Mouse (Mus musculus): ENCODE measurements around the gene Kcnh4. TPM values are rescaled to one million over a fixed set of nuclear protein-coding genes. Genes with fewer than 3 reads are reported as not detected.

Gene Kcnh4
- polyA plus RNA-seq, 2 experiments: not detected

DNA sequence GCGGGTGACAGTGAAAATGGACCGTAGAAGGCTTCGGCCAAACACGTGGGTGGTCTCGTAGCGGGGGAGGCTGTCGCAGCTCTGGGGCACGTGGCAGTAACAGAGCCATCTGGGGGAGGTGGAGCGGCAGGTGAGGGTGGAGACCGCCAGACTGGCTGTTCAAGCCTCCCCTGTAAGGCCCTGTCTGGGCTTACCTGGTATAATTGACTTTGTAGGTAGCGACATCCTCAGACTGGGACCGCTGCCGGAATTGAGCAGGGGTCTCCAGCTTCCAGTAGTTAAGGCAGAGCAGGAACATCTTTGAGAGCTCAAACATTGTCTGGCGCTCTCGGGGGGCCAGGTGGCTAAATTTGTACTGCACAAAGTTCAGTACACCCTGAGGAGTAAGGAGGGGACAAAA, 49.2 kb downstream of the Kcnh4 start:
- Histone ChIP-seq H3K4me3 (ENCODE audit: insufficient read depth in 1 of 2, low read depth in 2 of 2, low read length in 2 of 2) (no peak overlapping the region), H3K4me2 (ENCODE audit: low read depth) (no peak overlapping the region), H3K36me3 (replicated peaks; ENCODE audit: control insufficient read depth, insufficient read depth, low read depth) (peaks cover 9% of the 10 kb centered on the region), H3K27ac (no peak overlapping the region), H3K9ac (replicated peaks) (no peak overlapping the region), H3K9me3 (ENCODE audit: control insufficient read depth, low read length) (no peaks in the 10 kb centered on the region), H3K27me3 (ENCODE audit: control insufficient read depth, insufficient read depth, low read length) (no peaks in the 10 kb centered on the region), H3K4me1 (replicated peaks; ENCODE audit: control insufficient read depth in 2 of 2, insufficient read depth in 2 of 2, low read length in 1 of 2) (peaks cover 25 to 33% of the 10 kb centered on the region in 2 experiments)
- 87% methylated on average over 15 of the region's 15 CpGs for WGBS (ENCODE audit: insufficient replicate concordance)
- TF ChIP-seq EP300 (IDR thresholded peaks at IDR 0.05; ENCODE audit: low read depth): no peak
- no peak for TF ChIP-seq CTCF (IDR thresholded peaks at IDR 0.05; ENCODE audit: low read depth)
- no peak for ATAC-seq (ENCODE audit: insufficient read depth)
- no peak for DNase-seq (ENCODE audit: low read depth in 3 of 3, low spot score in 3 of 3)

DNA sequence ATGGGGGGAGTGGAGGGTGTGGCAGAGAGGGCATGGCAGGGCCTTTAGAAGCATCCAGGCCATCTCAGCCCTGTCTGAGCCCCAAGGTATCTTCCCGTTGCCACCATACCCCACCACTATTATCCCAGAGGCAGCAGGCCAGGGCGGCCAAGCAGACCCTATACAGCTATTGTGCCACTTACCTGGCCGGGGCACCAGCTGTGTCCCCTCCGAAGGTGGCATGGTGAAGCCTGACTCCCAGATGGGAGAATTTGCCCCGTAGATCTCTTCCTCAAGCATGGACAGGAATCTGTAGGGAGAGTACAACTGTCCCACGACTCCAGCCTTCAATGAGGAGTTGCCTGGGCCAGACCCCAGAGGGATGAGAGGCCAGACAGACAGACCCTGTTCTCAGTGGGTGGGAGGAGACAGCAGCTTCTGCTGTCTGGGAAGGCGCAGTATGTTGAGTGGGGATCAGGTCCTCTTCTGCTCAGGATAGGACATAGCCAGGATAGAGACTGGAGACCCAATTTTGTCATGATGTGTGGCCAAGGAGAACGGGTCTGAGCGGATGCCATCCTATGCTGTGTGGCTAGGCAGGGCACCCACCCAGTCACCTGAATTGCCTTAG, 50.4 kb downstream of the Kcnh4 start:
- Histone ChIP-seq H3K4me1 (replicated peaks; ENCODE audit: control insufficient read depth in 2 of 2, insufficient read depth in 2 of 2, low read length in 1 of 2) (peaks cover 21 to 25% of the 10 kb centered on the region in 2 experiments), H3K9ac (replicated peaks) (no peak overlapping the region), H3K27ac (no peak overlapping the region), H3K36me3 (replicated peaks; ENCODE audit: control insufficient read depth, insufficient read depth, low read depth) (peaks cover 3% of the 10 kb centered on the region), H3K27me3 (ENCODE audit: control insufficient read depth, insufficient read depth, low read length) (no peaks in the 10 kb centered on the region), H3K4me3 (ENCODE audit: insufficient read depth in 1 of 2, low read depth in 2 of 2, low read length in 2 of 2) (no peak overlapping the region), H3K9me3 (ENCODE audit: control insufficient read depth, low read length) (no peaks in the 10 kb centered on the region), H3K4me2 (ENCODE audit: low read depth) (no peak overlapping the region)
- WGBS (ENCODE audit: insufficient replicate concordance): 78% methylated on average over 9 of the region's 9 CpGs
- DNase-seq (ENCODE audit: low read depth in 3 of 3, low spot score in 3 of 3) (no peak), ATAC-seq (ENCODE audit: insufficient read depth) (no peak)
- TF ChIP-seq EP300 (IDR thresholded peaks at IDR 0.05; ENCODE audit: low read depth) (no peak), CTCF (IDR thresholded peaks at IDR 0.05; ENCODE audit: low read depth) (no peak)

DNA sequence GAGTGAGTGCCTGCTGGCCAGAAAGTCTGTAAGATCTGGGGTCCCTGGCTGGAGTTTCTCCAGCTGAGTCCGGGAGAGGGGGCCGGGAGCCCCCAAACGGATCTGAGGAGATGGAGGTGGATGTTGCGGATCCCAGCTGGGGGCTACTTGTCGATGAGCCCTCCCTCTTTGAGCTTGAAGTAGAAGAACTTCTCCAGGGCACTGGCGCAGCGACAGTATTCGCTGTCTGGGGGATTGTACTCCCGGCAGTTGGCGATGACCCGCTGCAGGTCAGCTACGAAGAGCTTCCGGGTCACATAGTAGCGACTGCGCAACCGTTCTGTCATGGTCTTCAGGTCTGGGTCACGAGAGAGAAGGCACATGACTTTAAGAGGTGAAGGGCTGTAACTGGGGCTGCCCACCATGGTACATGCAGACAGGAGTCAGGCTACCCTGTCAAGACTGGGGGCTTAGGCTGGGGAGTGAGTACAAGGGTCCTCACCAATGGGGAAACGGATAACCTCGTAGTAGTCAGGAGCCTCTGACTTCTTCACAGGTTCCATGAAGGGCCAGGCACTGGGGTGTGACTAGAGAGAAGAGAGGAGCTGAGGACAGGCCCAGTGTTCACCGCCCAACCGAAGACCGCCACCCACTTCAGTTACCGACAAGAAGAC, 54.5 kb downstream of the Kcnh4 start:
- Histone ChIP-seq H3K27ac (no peak overlapping the region), H3K36me3 (replicated peaks; ENCODE audit: control insufficient read depth, insufficient read depth, low read depth) (peaks cover 3% of the 10 kb centered on the region), H3K9me3 (ENCODE audit: control insufficient read depth, low read length) (no peaks in the 10 kb centered on the region), H3K27me3 (ENCODE audit: control insufficient read depth, insufficient read depth, low read length) (no peaks in the 10 kb centered on the region), H3K4me2 (ENCODE audit: low read depth) (no peak overlapping the region), H3K9ac (replicated peaks) (no peak overlapping the region), H3K4me1 (replicated peaks; ENCODE audit: control insufficient read depth in 2 of 2, insufficient read depth in 2 of 2, low read length in 1 of 2) (peaks cover 3 to 10% of the 10 kb centered on the region in 2 experiments; a peak in 2 of 4 replicates), H3K4me3 (ENCODE audit: insufficient read depth in 1 of 2, low read depth in 2 of 2, low read length in 2 of 2) (no peak overlapping the region)
- WGBS (ENCODE audit: insufficient replicate concordance): 82% methylated on average over 23 of the region's 23 CpGs
- no peak for DNase-seq (ENCODE audit: low read depth in 3 of 3, low spot score in 3 of 3)
- no peak for ATAC-seq (ENCODE audit: insufficient read depth)
- TF ChIP-seq EP300 (IDR thresholded peaks at IDR 0.05; ENCODE audit: low read depth) (no peak), CTCF (IDR thresholded peaks at IDR 0.05; ENCODE audit: low read depth) (no peak)

DNA sequence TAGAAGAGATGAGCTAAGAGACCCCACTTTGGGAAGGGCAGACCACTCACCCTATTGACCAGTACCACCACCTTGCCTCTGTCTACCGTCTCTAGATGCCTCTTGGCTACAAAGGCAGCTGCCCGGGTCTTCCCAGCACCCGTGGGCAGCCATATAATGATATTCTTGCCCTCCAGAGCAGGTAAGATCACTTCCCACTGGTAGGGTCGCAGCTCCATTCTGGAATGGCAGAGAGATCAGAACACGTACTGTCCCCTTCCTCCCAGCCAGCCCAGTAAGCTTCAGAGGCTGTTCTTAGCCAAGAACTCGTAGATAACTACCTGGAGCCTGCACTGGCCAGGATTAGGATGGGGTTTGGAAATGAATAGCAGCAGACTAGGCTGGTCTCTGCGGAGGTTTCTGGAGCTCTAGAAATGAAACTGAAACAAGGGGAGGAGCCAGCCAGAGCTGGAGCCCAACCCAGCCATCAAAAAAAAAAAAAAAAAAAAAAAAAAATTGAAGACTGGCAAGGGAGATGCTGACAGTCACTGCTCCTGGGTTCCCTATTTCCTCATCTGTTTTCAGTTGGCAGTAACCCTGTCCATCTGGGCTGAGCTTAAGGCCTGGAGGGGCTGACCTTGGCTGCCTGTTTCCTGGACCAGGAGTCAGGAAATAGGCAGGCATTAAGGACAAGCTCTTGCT, 55.8 kb downstream of the Kcnh4 start, which contains the start of gene Dhx58:
Gene Dhx58, minus strand, starts transcription at position 421 of the 681 bp plus-strand sequence.
- H3K9ac ChIP-seq (replicated peaks): 0 out of 2 replicates have a peak within 1 kb of the TSS, but pooled peaks have one; percentile 9
- TF ChIP-seq CTCF (IDR thresholded peaks at IDR 0.05; ENCODE audit: low read depth) (no peak), EP300 (IDR thresholded peaks at IDR 0.05; ENCODE audit: low read depth) (no peak)
- ATAC-seq (ENCODE audit: insufficient read depth) (no peak), DNase-seq (ENCODE audit: low read depth in 3 of 3, low spot score in 3 of 3) (no peak)
- H3K4me3 ChIP-seq (ENCODE audit: insufficient read depth in 1 of 2, low read depth in 2 of 2, low read length in 2 of 2): peak within 1 kb of the TSS; percentile 24 to 29; a peak in 3 of 4 replicates
- H3K27me3 ChIP-seq (ENCODE audit: control insufficient read depth, insufficient read depth, low read length): no peaks in the 10 kb centered on the region
- H3K36me3 ChIP-seq (replicated peaks; ENCODE audit: control insufficient read depth, insufficient read depth, low read depth): peaks cover 3% of the 10 kb centered on the region
- H3K9me3 ChIP-seq (ENCODE audit: control insufficient read depth, low read length): no peaks in the 10 kb centered on the region
- H3K4me1 ChIP-seq (replicated peaks; ENCODE audit: control insufficient read depth in 2 of 2, insufficient read depth in 2 of 2, low read length in 1 of 2): peaks cover 3 to 10% of the 10 kb centered on the region in 2 experiments; a peak in 2 of 4 replicates
- no peak within 1 kb of the TSS for H3K27ac ChIP-seq
- WGBS (ENCODE audit: insufficient replicate concordance): 49% methylated on average over 7 of the region's 7 CpGs
- peak within 1 kb of the TSS; percentile 53 for H3K4me2 ChIP-seq (ENCODE audit: low read depth)

DNA sequence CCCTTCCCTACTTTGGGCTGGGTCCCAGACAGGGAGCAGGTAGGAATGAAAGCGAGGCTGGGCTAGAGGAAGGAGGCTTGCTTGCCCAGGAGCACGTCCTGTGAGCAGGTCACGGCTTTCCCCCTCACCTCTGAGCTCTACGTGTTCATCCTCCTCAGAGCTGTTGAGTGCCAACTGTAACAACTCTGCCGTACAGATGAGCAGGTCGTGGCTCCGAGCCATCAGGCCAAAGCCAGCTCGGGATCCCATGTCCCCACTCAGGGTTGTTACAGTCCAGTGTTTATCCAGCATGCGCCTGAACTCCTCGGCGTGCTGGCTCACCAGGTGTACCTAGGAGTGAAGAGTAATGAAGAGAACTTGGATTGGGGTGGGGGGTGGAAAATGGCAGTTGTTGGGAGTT, 56.4 kb downstream of the Kcnh4 start:
- Histone ChIP-seq H3K4me3 (ENCODE audit: insufficient read depth in 1 of 2, low read depth in 2 of 2, low read length in 2 of 2) (no peak overlapping the region), H3K27me3 (ENCODE audit: control insufficient read depth, insufficient read depth, low read length) (no peaks in the 10 kb centered on the region), H3K4me2 (ENCODE audit: low read depth) (peak overlapping the region; percentile 53), H3K27ac (no peak overlapping the region), H3K36me3 (replicated peaks; ENCODE audit: control insufficient read depth, insufficient read depth, low read depth) (peaks cover 3% of the 10 kb centered on the region), H3K9ac (replicated peaks) (no peak overlapping the region), H3K9me3 (ENCODE audit: control insufficient read depth, low read length) (no peaks in the 10 kb centered on the region), H3K4me1 (replicated peaks; ENCODE audit: control insufficient read depth in 2 of 2, insufficient read depth in 2 of 2, low read length in 1 of 2) (peaks cover 3 to 10% of the 10 kb centered on the region in 2 experiments; a peak in 2 of 4 replicates)
- DNase-seq (ENCODE audit: low read depth in 3 of 3, low spot score in 3 of 3) (no peak), ATAC-seq (ENCODE audit: insufficient read depth) (0 out of 2 replicates have a peak, but pooled peaks have one; percentile 10)
- TF ChIP-seq CTCF (IDR thresholded peaks at IDR 0.05; ENCODE audit: low read depth) (no peak), EP300 (IDR thresholded peaks at IDR 0.05; ENCODE audit: low read depth) (no peak)
- 56% methylated on average over 11 of the region's 11 CpGs for WGBS (ENCODE audit: insufficient replicate concordance)
